Mouse (Mus musculus): ENCODE data around the gene Gm10696.
"Not testable (repeated sequence)": the region's sequence is repeated elsewhere in the genome, so short reads cannot be mapped to it uniquely, and the experiment has no call there.

DNA sequence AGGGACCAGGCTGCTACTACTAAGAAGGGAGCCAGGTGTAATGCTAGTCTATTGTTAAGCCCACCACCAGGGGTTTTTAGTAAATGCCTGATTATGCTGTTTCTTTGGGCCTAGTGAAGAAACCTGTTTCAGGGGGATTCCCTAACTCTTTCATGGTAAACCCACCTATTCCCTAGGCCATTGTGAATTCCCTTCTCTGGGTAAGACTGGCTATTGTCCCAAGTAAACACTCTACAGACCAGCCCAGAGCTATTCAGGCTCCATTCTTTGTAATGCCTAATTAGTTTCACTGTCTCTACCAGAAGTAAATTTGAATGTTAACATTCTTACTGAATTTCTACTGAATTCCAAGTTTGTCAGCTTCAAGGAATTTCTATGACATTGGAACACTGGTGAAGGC, 10.6 kb downstream of the Gm10696 start:
- TF ChIP-seq EP300, CTCF (IDR thresholded peaks at IDR 0.05): not testable (repeated sequence)

Measured in lung, postnatal 0 days (tissue).